Mouse (Mus musculus): ENCODE results near the gene Hnrnph1.

- no peak for TF ChIP-seq POLR2A (IDR thresholded peaks at IDR 0.05; ENCODE audit: control insufficient read depth, low read depth, low read length)
- TF ChIP-seq CTCF (IDR thresholded peaks at IDR 0.05; ENCODE audit: control insufficient read depth, insufficient read depth, insufficient replicate concordance, low read depth, low read length) = no peak
Observed at GRCm38 (mm10) chr11:50388217-50388929, 11.6 kb downstream of the Hnrnph1 start.
